Mouse (Mus musculus) megakaryocyte, adult 5-6 weeks (primary cell): ENCODE measurements at regions not wholly inside any gene's neighbourhood (a gene's known extent, or its start where the extent isn't known, plus 50 kb on each side); places are given as distances from the start of the nearest gene placed in this dataset.

ENCODE experiments used
- ATAC-seq: 2 replicates; pipeline ENCODE4 v1.8.0; 2016; ENCODE audit warnings: mild to moderate bottlenecking, inconsistent platforms; ENCODE audit not compliant: poor library complexity, severe bottlenecking

DNA sequence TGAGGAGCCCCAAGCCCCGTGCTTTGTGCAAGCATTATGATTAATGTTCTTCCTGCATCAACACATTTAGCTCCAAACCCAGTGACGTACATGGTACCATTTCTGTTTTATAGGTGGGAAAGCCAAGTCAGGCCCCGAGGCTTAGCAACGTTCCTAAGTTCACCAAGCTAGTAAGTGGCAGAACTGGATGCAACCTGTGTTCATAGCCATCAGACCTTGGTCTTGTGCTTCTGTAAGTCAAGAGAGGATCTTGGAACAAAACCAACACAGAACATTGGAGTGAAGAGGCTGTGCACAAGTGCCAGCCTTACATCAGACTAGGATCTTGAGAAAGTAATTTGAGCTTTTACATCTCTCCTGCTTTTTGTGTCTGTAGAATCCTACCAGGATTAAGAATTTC lies 71.3 kb downstream of the Cdc7 start:
- no peak for ATAC-seq

DNA sequence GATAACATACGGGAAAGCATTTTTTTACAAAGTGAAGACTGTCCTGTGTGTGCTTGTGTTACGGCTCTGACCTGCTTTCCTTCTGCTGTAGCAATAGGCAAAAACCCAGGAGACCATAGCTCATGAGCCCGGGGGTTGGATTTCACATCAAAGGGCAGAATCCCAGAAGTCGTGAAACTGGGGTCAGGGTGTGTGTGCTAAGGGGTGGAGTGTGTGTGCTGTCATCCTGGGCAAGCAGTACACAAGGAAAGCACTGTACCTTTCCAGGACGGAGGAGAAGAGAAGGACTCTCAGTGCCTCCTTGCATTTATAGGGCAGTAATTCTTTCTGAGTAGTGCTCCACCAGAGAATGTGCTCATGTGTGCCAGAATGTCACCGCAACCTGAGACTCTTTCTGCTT lies 71.7 kb downstream of the Cdc7 start:
- no peak for ATAC-seq

DNA sequence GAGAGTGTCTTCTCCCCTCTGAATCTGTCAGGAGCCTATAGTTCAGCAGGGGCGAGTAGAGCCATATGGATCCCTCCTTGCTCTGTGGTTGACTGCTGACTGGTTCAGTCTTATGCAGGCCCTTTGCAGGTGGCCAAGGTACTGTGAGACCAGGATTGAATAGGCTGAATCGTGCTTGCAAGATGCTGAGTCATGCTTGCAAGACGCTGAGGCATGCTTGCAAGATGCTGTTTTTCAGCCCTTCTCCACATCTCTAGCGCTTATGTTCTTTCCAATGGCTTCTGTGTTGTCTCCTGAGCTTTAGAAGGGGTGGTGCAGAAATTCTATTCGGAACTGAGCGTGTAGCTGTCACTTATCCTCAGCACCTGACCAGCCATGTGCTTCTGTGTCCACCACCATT lies 72.4 kb downstream of the Cdc7 start:
- ATAC-seq, result no peak

DNA sequence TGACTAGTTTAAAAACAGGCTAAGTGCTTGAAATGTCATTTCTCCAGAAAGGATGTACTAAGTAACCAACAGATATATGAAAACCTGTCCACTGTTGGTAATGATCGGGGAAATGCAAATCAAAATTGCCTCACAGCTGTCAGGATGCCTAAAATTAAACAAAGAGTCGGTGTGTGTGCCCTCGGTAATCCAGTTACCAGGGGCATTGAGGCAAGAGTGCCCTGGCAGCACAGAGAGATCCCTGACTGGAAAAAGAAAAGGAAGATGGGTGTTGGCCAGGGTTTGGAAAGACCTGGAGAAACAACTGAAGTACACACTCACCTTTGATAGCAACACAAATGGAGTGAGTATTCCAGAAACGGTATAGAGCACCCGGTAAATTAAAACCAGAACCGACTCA lies 73.0 kb downstream of the Cdc7 start:
- ATAC-seq, result no peak

DNA sequence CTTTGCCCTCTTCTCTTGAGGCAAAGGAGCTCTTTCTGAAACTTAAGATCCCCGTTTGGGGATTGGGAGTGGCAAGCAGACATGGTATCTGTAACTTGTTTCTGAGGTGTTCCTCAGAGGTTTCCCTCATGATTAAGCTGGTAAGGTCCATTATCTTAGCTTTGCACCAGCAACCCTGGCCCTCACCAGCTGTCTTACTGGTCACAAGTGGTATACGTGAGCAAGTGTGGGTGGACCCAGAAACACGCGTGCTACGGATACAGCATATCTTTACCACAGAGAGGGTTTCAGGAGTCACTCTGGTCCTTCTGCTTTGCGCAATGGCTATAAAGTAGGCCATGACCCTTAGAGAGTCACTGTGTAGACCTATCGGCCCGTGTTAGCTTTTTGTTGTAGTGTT lies 75.2 kb downstream of the Cdc7 start:
- no peak for ATAC-seq

DNA sequence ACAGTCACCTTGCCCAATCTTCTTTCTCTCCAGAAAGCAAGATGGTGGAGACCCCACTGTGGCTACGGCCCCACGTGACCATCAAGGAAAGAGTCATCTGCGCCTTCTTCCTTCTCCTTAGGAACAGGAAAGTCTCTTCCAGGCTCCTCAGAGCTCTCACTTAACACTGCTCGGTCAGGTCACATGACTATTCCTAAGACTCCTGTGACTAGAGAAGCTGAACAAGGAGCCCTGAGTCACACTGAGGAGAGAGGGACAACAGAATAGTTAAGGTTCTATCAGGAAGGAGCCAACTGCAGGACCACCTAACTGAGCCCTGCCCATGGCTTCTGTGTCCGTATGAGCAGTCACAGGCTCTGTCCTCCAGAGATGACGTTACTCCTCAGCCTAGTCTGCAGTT lies 75.8 kb downstream of the Cdc7 start:
- no peak for ATAC-seq

DNA sequence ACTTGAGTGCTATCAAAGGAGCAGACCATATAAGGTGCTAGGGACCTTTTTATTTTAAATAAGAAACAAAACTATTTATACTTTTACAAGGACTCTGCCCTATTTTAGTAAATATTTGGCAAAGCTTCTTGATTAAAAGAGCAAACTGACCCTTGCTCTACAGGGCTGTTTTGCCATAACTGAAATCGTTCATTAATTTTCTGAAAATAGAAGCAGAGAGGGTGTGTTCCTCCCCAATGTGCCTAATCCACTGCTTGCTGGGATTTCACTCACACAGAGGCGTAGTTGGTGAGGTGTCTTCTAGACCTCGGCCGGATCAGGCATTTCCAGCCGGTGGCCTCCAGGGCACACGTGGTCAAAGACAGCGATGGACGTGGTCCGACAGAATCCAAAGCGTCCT lies 76.4 kb downstream of the Cdc7 start:
- no peak for ATAC-seq

DNA sequence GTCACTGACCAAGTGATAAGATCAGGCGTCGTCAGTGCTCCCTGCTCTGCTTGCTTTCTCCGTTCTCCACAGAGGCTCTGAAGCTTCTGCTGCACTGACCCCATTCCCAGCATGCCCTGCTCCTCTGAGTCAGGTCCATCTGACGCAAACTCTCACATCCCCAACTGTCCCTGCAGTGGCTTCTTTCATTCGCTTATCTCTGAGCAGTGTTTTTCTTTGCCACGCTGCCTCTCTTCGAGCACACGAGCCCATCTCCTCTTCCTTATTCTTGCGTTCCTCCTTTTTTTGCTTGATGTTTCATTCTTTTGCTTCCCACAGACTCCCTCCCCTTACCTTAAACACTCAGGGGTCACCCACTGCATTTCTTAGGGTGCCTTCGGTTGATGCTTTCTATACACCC lies 81.0 kb downstream of the Cdc7 start:
- no peak for ATAC-seq

DNA sequence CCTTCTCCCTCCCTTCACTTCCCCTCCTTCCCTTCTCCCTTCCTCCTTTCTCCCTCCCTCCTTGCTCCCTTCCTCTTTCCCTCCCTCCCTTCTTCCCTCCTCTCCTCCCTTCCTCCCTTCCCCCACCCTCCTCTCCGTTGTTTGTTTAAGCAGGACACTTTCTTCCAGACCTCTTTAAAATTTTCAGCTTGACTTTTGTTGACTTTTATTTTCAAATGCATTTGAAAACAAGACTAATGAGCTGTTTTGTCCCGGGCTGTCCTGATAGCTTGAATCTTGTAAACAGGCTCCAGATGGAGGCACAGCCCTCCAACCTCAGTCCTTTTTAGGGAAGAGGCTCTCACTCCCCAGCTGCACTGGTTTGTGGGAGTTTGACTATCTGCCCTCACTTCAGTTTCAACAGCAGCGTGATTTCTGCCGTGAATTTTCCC lies 82.4 kb downstream of the Cdc7 start:
- no peak for ATAC-seq

DNA sequence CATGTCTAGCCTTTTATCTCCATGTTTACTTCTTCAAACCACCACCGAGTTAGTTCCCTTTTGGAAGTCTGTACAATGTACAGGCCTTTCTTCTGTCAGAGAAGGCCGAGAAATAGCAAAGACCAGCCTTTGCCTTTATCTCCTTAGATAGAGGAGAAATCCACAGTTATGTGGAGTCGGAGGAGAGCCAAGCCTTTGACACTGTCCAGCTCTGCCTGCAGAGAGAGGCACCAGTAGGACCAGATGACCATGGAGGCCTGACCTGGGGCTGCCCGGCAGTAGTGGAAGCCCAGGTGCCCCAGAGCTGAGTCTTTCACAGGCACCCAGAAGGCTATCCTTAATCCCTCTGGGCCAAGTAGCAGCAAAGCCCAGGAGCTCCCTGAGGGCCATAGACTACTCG lies 84.5 kb downstream of the Cdc7 start:
- ATAC-seq, result no peak

DNA sequence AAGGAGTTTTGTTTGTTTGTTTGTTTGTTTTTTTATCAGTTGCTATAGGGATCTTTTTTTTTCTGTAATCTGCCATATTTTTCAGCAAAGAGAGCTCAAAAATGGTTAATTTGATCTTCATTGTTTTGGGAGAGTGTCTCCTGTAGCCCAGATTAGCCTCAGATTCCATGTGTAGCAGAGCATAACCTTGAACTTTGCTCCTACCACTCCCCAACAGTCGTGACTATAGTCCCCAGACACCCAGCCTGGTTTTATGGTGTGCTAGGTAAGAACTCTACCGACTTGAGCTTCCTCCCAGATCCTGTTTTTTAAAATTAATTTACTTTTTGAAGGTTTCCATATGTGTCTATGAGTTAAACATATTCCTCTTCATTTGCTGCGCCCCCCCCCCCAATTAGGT lies 86.0 kb downstream of the Cdc7 start:
- ATAC-seq, result no peak

DNA sequence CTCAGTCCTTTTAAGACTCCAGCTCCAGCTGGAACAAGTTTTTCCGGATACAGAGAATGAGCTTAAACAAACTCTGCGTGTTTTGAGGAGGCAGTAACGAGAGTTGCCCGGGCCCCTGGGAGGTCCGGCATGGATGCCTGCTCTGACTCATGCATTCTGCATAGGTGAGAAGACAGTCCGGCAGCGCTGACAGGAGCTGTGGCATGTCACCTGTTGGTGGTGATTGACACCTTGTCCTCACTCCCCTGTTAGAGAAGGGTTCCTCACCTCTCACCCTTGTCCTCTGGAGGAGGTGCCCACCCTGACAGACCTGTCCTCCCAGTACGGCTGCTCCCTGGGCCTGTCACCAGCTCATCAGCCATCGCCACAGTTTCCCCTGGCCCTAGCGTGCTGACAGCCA lies 87.7 kb downstream of the Cdc7 start:
- no peak for ATAC-seq

DNA sequence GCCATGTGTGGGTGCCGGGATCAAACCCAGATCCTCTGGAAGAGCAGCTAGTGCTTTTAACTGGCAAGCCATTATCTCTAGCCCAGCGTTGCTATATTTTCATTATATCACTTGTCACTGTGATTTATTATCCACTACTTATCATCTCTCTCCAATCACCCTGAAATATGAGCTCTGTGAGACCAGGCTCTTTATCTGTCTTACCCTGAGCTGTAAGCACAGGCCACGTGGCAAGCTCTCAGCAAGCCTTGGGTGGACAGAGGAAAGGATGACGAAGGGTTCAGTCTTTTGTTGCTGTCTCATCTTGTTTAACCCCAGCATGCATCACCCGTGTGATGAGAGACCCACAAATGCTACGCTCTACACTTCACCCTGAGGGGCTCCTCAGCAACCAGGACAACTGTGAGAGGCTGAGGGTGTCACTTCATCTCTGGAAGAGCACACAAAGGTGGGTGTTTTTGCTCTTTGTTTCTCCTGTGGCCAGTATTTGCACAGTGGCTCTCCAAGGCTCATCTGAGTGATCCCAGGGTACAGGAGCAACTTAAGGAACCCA lies 90.9 kb downstream of the Cdc7 start:
- no peak for ATAC-seq

DNA sequence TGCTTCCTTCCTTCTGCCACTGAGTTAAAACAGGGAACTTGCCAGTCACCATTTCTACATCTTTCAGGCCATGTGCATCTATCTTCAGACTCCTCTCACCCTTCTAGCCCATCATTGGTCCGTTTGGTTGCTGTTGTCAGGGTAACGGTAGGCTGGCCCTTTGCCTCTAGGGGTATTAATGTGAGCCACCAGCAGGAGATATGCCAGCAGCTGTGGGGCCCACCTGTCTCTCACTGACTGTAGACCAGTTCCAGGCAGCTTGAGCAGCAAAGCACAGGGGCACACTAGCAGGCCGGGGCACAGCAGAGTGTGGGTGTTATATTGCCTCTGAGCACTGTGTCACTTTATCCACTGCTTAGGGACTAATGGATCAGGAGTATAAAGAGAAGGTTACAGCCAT lies 91.3 kb downstream of the Cdc7 start:
- ATAC-seq, result 0 out of 2 replicates have a peak, but pooled peaks have one; percentile 15
